Mouse (Mus musculus): ENCODE measurements around the gene Asna1.

GRCm38 (mm10) chr8:84976763-84977434 is 48.2 kb downstream of the Asna1 start:
- TF ChIP-seq CTCF (IDR thresholded peaks at IDR 0.05; ENCODE audit: low read depth) (no peak), EP300 (IDR thresholded peaks at IDR 0.05; ENCODE audit: low read depth) (no peak)

All from liver, postnatal 0 days (tissue).